Mouse (Mus musculus) neural tube, embryonic 12.5 days (tissue): ENCODE measurements around the gene Dlg1. TPM values are rescaled to one million over a fixed set of nuclear protein-coding genes. Genes with fewer than 3 reads are reported as not detected.
A peak's percentile ranks its signal among the peaks of the same experiment; 100 is the strongest.

Experiments used
- ATAC-seq: fragments of 200-750 bp; cut with Nextera tagmentation; 2 replicates; pipeline ENCODE4 v1.8.0; 2017; ENCODE audit warnings: low read depth, mild to moderate bottlenecking, moderate TSS enrichment, moderate library complexity; ENCODE audit not compliant: low FRiP score
- H3K27ac ChIP-seq: fragments of 300-500 bp; sonication (generic); 2 replicates; pipeline ENCODE4 v1.5.1; 2016
- H3K27me3 ChIP-seq: fragments of 300-500 bp; sonication (generic); replicated peaks from 2 replicates; pipeline ENCODE4 v1.6.1; 2016; ENCODE audit warnings: mild to moderate bottlenecking
- H3K36me3 ChIP-seq: fragments of 300-500 bp; sonication (generic); 2 replicates; pipeline ENCODE4 v1.6.1; 2016; ENCODE audit warnings: mild to moderate bottlenecking
- H3K4me1 ChIP-seq: fragments of 300-500 bp; sonication (generic); 2 replicates; pipeline ENCODE4 v1.6.1; 2016
- H3K4me2 ChIP-seq: fragments of 300-500 bp; sonication (generic); replicated peaks from 2 replicates; pipeline ENCODE4 v1.6.1; 2016; ENCODE audit warnings: mild to moderate bottlenecking
- H3K4me3 ChIP-seq: fragments of 300-500 bp; sonication (generic); 2 replicates; pipeline ENCODE4 v1.5.1; 2016
- H3K9ac ChIP-seq: fragments of 300-500 bp; sonication (generic); 2 replicates; pipeline ENCODE4 v1.6.1; 2016; ENCODE audit warnings: mild to moderate bottlenecking
- H3K9me3 ChIP-seq: fragments of 300-500 bp; sonication (generic); 2 replicates; pipeline ENCODE4 v1.6.1; 2016; ENCODE audit warnings: mild to moderate bottlenecking
- WGBS: fragments of 180-500 bp; shearing (Covaris S2); methylation state at CpG from one replicate; pipeline ENCODE4 v1.1.7; 2016; 5-methylcytosine and 5-hydroxymethylcytosine counted together
- polyA plus RNA-seq: library from polyadenylated mRNA; unstranded; fragments of >200 nt; fragmentation: Nextera tagmentation; extraction: Ambion mirVana; gene quantifications from 2 replicates; pipeline ENCODE4 v1.2.1, GENCODE M21; 2016

Gene Dlg1
- polyA plus RNA-seq, 1 experiment from 2014 or later: 22.0 TPM

- Histone ChIP-seq H3K9ac (no peak overlapping the region), H3K4me3 (no peak overlapping the region), H3K4me1 (no peaks in the 10 kb centered on the region), H3K27me3 (no peaks in the 10 kb centered on the region), H3K9me3 (no peaks in the 10 kb centered on the region), H3K36me3 (peaks cover 17% of the 10 kb centered on the region; the same call in 1 of the 2 replicates), H3K4me2 (no peak overlapping the region), H3K27ac (no peak overlapping the region)
- ATAC-seq: no peak
- 92% methylated on average over 4 of the region's 4 CpGs for WGBS
Observed at GRCm38 (mm10) chr16:31875391-31875790, 212.1 kb downstream of the Dlg1 start.

GRCm38 (mm10) chr16:31876386-31876785 lies 213.1 kb downstream of the Dlg1 start:
- H3K27me3 ChIP-seq: no peaks in the 10 kb centered on the region
- ATAC-seq: no peak
- peaks cover 12% of the 10 kb centered on the region; the same call in 1 of the 2 replicates for H3K36me3 ChIP-seq
- no peak overlapping the region for H3K4me3 ChIP-seq
- no peak overlapping the region for H3K4me2 ChIP-seq
- no peaks in the 10 kb centered on the region for H3K4me1 ChIP-seq
- H3K9ac ChIP-seq: no peak overlapping the region
- H3K27ac ChIP-seq: no peak overlapping the region
- H3K9me3 ChIP-seq: no peaks in the 10 kb centered on the region
- WGBS: 85% methylated on average over 10 of the region's 10 CpGs

GRCm38 (mm10) chr16:31878052-31878451 lies 214.8 kb downstream of the Dlg1 start:
- Histone ChIP-seq H3K9me3 (no peaks in the 10 kb centered on the region), H3K27ac (no peak overlapping the region), H3K9ac (no peak overlapping the region), H3K4me3 (no peak overlapping the region), H3K4me1 (no peaks in the 10 kb centered on the region), H3K4me2 (no peak overlapping the region), H3K27me3 (no peaks in the 10 kb centered on the region), H3K36me3 (peaks cover 9% of the 10 kb centered on the region; the same call in 1 of the 2 replicates)
- no peak for ATAC-seq
- WGBS: 57% methylated on average over 6 of the region's 6 CpGs

GRCm38 (mm10) chr16:31878573-31879257 lies 215.5 kb downstream of the Dlg1 start, which contains the start of gene Meltf:
TSS of gene Meltf (plus strand) at chr16:31878810.
- peaks cover 8% of the 10 kb centered on the region; the same call in 1 of the 2 replicates for H3K36me3 ChIP-seq
- H3K4me2 ChIP-seq: peak within 1 kb of the TSS; percentile 17; the same call in 1 of the 2 replicates
- H3K27me3 ChIP-seq: no peaks in the 10 kb centered on the region
- no peak within 1 kb of the TSS for H3K27ac ChIP-seq
- H3K9ac ChIP-seq: no peak within 1 kb of the TSS
- no peak within 1 kb of the TSS for H3K4me3 ChIP-seq
- WGBS: 29% methylated on average over 21 of the region's 21 CpGs
- H3K9me3 ChIP-seq: no peaks in the 10 kb centered on the region
- peak; percentile 79 for ATAC-seq
- 0 out of 2 replicates have a peak, but pooled peaks cover 5% of the 10 kb centered on the region for H3K4me1 ChIP-seq

GRCm38 (mm10) chr16:31880146-31880840 lies 217.1 kb downstream of the Dlg1 start:
- Histone ChIP-seq H3K27me3 (no peaks in the 10 kb centered on the region), H3K4me2 (no peak overlapping the region), H3K9me3 (no peaks in the 10 kb centered on the region), H3K4me3 (no peak overlapping the region), H3K4me1 (peaks cover 12% of the 10 kb centered on the region; the same call in 1 of the 2 replicates), H3K27ac (no peak overlapping the region), H3K36me3 (no peaks in the 10 kb centered on the region), H3K9ac (no peak overlapping the region)
- ATAC-seq: no peak
- 86% methylated on average over 8 of the region's 8 CpGs for WGBS

- Histone ChIP-seq H3K36me3 (no peaks in the 10 kb centered on the region), H3K27ac (no peak overlapping the region), H3K4me2 (no peak overlapping the region), H3K27me3 (no peaks in the 10 kb centered on the region), H3K4me3 (no peak overlapping the region), H3K4me1 (peaks cover 12% of the 10 kb centered on the region; the same call in 1 of the 2 replicates), H3K9ac (no peak overlapping the region), H3K9me3 (no peaks in the 10 kb centered on the region)
- ATAC-seq: no peak
- WGBS: 68% methylated on average over 9 of the region's 9 CpGs
Observed at GRCm38 (mm10) chr16:31882381-31882908, 219.2 kb downstream of the Dlg1 start.

GRCm38 (mm10) chr16:31883302-31883701 lies 220.1 kb downstream of the Dlg1 start:
- H3K27ac ChIP-seq: no peak overlapping the region
- peak overlapping the region; percentile 27 for H3K4me2 ChIP-seq

GRCm38 (mm10) chr16:31883902-31884301 lies 220.7 kb downstream of the Dlg1 start:
- no peaks in the 10 kb centered on the region for H3K27me3 ChIP-seq
- H3K4me1 ChIP-seq: peaks cover 12% of the 10 kb centered on the region; the same call in 1 of the 2 replicates
- H3K27ac ChIP-seq: no peak overlapping the region
- H3K36me3 ChIP-seq: no peaks in the 10 kb centered on the region
- H3K9ac ChIP-seq: no peak overlapping the region
- H3K4me2 ChIP-seq: peak overlapping the region; percentile 27
- WGBS: 11% methylated on average over 6 of the region's 6 CpGs
- no peak overlapping the region for H3K4me3 ChIP-seq
- peak; percentile 54; the same call in 1 of the 2 replicates for ATAC-seq
- H3K9me3 ChIP-seq: no peaks in the 10 kb centered on the region

More at GRCm38 (mm10) chr16:31883302-31883701, 220.1 kb downstream of the Dlg1 start:
- H3K36me3 ChIP-seq: no peaks in the 10 kb centered on the region
- peaks cover 12% of the 10 kb centered on the region; the same call in 1 of the 2 replicates for H3K4me1 ChIP-seq
- no peaks in the 10 kb centered on the region for H3K9me3 ChIP-seq
- H3K9ac ChIP-seq: no peak overlapping the region
- ATAC-seq: no peak
- WGBS: 76% methylated on average over 14 of the region's 14 CpGs
- no peak overlapping the region for H3K4me3 ChIP-seq
- no peaks in the 10 kb centered on the region for H3K27me3 ChIP-seq

GRCm38 (mm10) chr16:31890907-31891306 lies 227.7 kb downstream of the Dlg1 start:
- no peaks in the 10 kb centered on the region for H3K4me1 ChIP-seq
- no peak for ATAC-seq
- no peaks in the 10 kb centered on the region for H3K36me3 ChIP-seq
- H3K4me2 ChIP-seq: no peak overlapping the region
- no peaks in the 10 kb centered on the region for H3K27me3 ChIP-seq
- H3K9me3 ChIP-seq: no peaks in the 10 kb centered on the region
- 47% methylated on average over 7 of the region's 7 CpGs for WGBS
- H3K4me3 ChIP-seq: no peak overlapping the region
- H3K9ac ChIP-seq: no peak overlapping the region
- no peak overlapping the region for H3K27ac ChIP-seq

GRCm38 (mm10) chr16:31893396-31894141 lies 230.3 kb downstream of the Dlg1 start:
- H3K27ac ChIP-seq: no peak overlapping the region
- H3K9me3 ChIP-seq: no peaks in the 10 kb centered on the region
- no peak overlapping the region for H3K4me2 ChIP-seq
- ATAC-seq: no peak
- H3K27me3 ChIP-seq: no peaks in the 10 kb centered on the region
- H3K36me3 ChIP-seq: no peaks in the 10 kb centered on the region
- H3K9ac ChIP-seq: no peak overlapping the region
- H3K4me1 ChIP-seq: peaks cover 11% of the 10 kb centered on the region
- no peak overlapping the region for H3K4me3 ChIP-seq
- WGBS: 63% methylated on average over 5 of the region's 5 CpGs

- no peaks in the 10 kb centered on the region for H3K36me3 ChIP-seq
- H3K4me3 ChIP-seq: peak overlapping the region; percentile 18; the same call in 1 of the 2 replicates
- 12% methylated on average over 29 of the region's 29 CpGs for WGBS
Observed at GRCm38 (mm10) chr16:31896971-31897774, 233.9 kb downstream of the Dlg1 start.

More at GRCm38 (mm10) chr16:31896971-31897774, 233.9 kb downstream of the Dlg1 start:
- ATAC-seq: peak; percentile 65
- H3K9ac ChIP-seq: peak overlapping the region; percentile 47; the same call in 1 of the 2 replicates
- H3K27me3 ChIP-seq: no peaks in the 10 kb centered on the region
- no peak overlapping the region for H3K27ac ChIP-seq
- H3K4me2 ChIP-seq: peak overlapping the region; percentile 55
- no peaks in the 10 kb centered on the region for H3K9me3 ChIP-seq
- peaks cover 11% of the 10 kb centered on the region for H3K4me1 ChIP-seq
